Mouse (Mus musculus) stomach, embryonic 15.5 days (tissue): ENCODE data around the gene Borcs7. TPM values are rescaled to one million over a fixed set of nuclear protein-coding genes. Genes with fewer than 3 reads are reported as not detected.

Experiments
- ATAC-seq: fragments of 200-750 bp; cut with Nextera tagmentation; 2 replicates; pipeline ENCODE4 v1.8.0; 2017; ENCODE audit warnings: low read depth, moderate number of reproducible peaks, moderate TSS enrichment; ENCODE audit not compliant: insufficient read depth, low FRiP score
- H3K27ac ChIP-seq: fragments of 300-500 bp; sonication (generic); 2 replicates; pipeline ENCODE4 v1.5.1; 2015; ENCODE audit warnings: mild to moderate bottlenecking, inconsistent platforms
- H3K27me3 ChIP-seq: fragments of 300-500 bp; sonication (generic); replicated peaks from 2 replicates; pipeline ENCODE4 v1.6.1; 2015; ENCODE audit warnings: inconsistent platforms
- H3K36me3 ChIP-seq: fragments of 300-500 bp; sonication (generic); 2 replicates; pipeline ENCODE4 v1.6.1; 2015; ENCODE audit warnings: inconsistent platforms
- H3K4me1 ChIP-seq: fragments of 300-500 bp; sonication (generic); 2 replicates; pipeline ENCODE4 v1.6.1; 2015; ENCODE audit warnings: inconsistent platforms
- H3K4me2 ChIP-seq: fragments of 300-500 bp; sonication (generic); 2 replicates; pipeline ENCODE4 v1.6.1; 2015; ENCODE audit warnings: mild to moderate bottlenecking, inconsistent platforms
- H3K4me3 ChIP-seq: fragments of 300-500 bp; sonication (generic); replicated peaks from 2 replicates; pipeline ENCODE4 v1.5.1; 2015; ENCODE audit warnings: inconsistent platforms
- H3K9ac ChIP-seq: fragments of 300-500 bp; sonication (generic); 2 replicates; pipeline ENCODE4 v1.6.1; 2015; ENCODE audit warnings: inconsistent platforms
- H3K9me3 ChIP-seq: fragments of 300-500 bp; sonication (generic); 2 replicates; pipeline ENCODE4 v1.6.1; 2016; ENCODE audit warnings: inconsistent platforms
- whole genome bisulfite sequencing: fragments of 180-500 bp; shearing (Covaris S2); methylation state at CpG from one replicate; pipeline ENCODE4 v1.1.7; 2015; 5-methylcytosine and 5-hydroxymethylcytosine counted together
- polyA plus RNA-seq: library from polyadenylated mRNA; unstranded; fragments of >200 nt; fragmentation: Nextera tagmentation; extraction: Ambion mirVana; gene quantifications from 2 replicates; pipeline ENCODE4 v1.2.1, GENCODE M21; 2015

The Borcs7 gene
- polyA plus RNA-seq, 1 experiment from 2014 or later = 14.9 TPM

- Histone ChIP-seq H3K9ac (no peak overlapping the region), H3K4me2 (no peak overlapping the region), H3K27ac (no peak overlapping the region), H3K27me3 (0 out of 2 replicates have a peak, but pooled peaks cover 4% of the 10 kb centered on the region), H3K4me1 (no peaks in the 10 kb centered on the region), H3K36me3 (no peaks in the 10 kb centered on the region), H3K4me3 (no peak overlapping the region), H3K9me3 (no peaks in the 10 kb centered on the region)
- WGBS = 37% methylated on average over 11 of the region's 11 CpGs
- no peak for ATAC-seq
These were observed 22.4 kb upstream of the Borcs7 start for GRCm38 (mm10) chr19:46667300-46667699.

GRCm38 (mm10) chr19:46668263-46668662 lies 21.4 kb upstream of the Borcs7 start:
- Histone ChIP-seq H3K9me3 (no peaks in the 10 kb centered on the region), H3K9ac (no peak overlapping the region), H3K4me2 (no peak overlapping the region), H3K4me1 (no peaks in the 10 kb centered on the region), H3K27me3 (0 out of 2 replicates have a peak, but pooled peaks cover 4% of the 10 kb centered on the region), H3K4me3 (no peak overlapping the region), H3K36me3 (no peaks in the 10 kb centered on the region), H3K27ac (no peak overlapping the region)
- peak; percentile 19; the same call in 1 of the 2 replicates for ATAC-seq
- WGBS = 76% methylated on average over 10 of the region's 10 CpGs

- Histone ChIP-seq H3K27me3 (0 out of 2 replicates have a peak, but pooled peaks cover 4% of the 10 kb centered on the region), H3K9me3 (no peaks in the 10 kb centered on the region), H3K4me3 (no peak overlapping the region), H3K9ac (no peak overlapping the region), H3K4me2 (no peak overlapping the region), H3K4me1 (no peaks in the 10 kb centered on the region), H3K27ac (no peak overlapping the region), H3K36me3 (no peaks in the 10 kb centered on the region)
- WGBS = 70% methylated on average over 5 of the region's 5 CpGs
- no peak for ATAC-seq
These were observed 19.9 kb upstream of the Borcs7 start for GRCm38 (mm10) chr19:46669802-46670201.

- no peak overlapping the region for H3K9ac ChIP-seq
- H3K9me3 ChIP-seq = no peaks in the 10 kb centered on the region
- H3K4me2 ChIP-seq = no peak overlapping the region
- H3K4me3 ChIP-seq = no peak overlapping the region
- 24% methylated on average over 13 of the region's 13 CpGs for WGBS
- no peak for ATAC-seq
- H3K27ac ChIP-seq = no peak overlapping the region
- H3K4me1 ChIP-seq = no peaks in the 10 kb centered on the region
- no peaks in the 10 kb centered on the region for H3K36me3 ChIP-seq
- H3K27me3 ChIP-seq = 0 out of 2 replicates have a peak, but pooled peaks cover 4% of the 10 kb centered on the region
These were observed 19.0 kb upstream of the Borcs7 start for GRCm38 (mm10) chr19:46670691-46671090.

GRCm38 (mm10) chr19:46672766-46673418 lies 16.8 kb upstream of the Borcs7 start, which contains the start of gene Cyp17a1:
Gene Cyp17a1, minus strand, starts transcription at chr19:46673172.
- Histone ChIP-seq H3K4me3 (no peak within 1 kb of the TSS), H3K36me3 (no peaks in the 10 kb centered on the region), H3K9me3 (no peaks in the 10 kb centered on the region), H3K9ac (no peak within 1 kb of the TSS), H3K27me3 (0 out of 2 replicates have a peak, but pooled peaks cover 4% of the 10 kb centered on the region), H3K27ac (no peak within 1 kb of the TSS), H3K4me1 (no peaks in the 10 kb centered on the region), H3K4me2 (no peak within 1 kb of the TSS)
- WGBS = 43% methylated on average over 5 of the region's 5 CpGs
- ATAC-seq = no peak

GRCm38 (mm10) chr19:46675641-46676040 lies 14.1 kb upstream of the Borcs7 start:
- Histone ChIP-seq H3K4me2 (no peak overlapping the region), H3K27me3 (0 out of 2 replicates have a peak, but pooled peaks cover 4% of the 10 kb centered on the region), H3K36me3 (no peaks in the 10 kb centered on the region), H3K4me3 (no peak overlapping the region), H3K9ac (no peak overlapping the region), H3K9me3 (no peaks in the 10 kb centered on the region), H3K27ac (no peak overlapping the region), H3K4me1 (no peaks in the 10 kb centered on the region)
- ATAC-seq = no peak
- 86% methylated on average over 3 of the region's 3 CpGs for WGBS

GRCm38 (mm10) chr19:46679720-46680383 lies 9.9 kb upstream of the Borcs7 start:
- peak; percentile 10; the same call in 1 of the 2 replicates for ATAC-seq
- 47% methylated on average over 12 of the region's 12 CpGs for WGBS
- H3K36me3 ChIP-seq = no peaks in the 10 kb centered on the region
- H3K9ac ChIP-seq = no peak overlapping the region
- H3K4me3 ChIP-seq = no peak overlapping the region
- H3K4me2 ChIP-seq = no peak overlapping the region
- no peak overlapping the region for H3K27ac ChIP-seq
- no peaks in the 10 kb centered on the region for H3K9me3 ChIP-seq
- H3K27me3 ChIP-seq = no peaks in the 10 kb centered on the region
- no peaks in the 10 kb centered on the region for H3K4me1 ChIP-seq

- Histone ChIP-seq H3K27me3 (no peaks in the 10 kb centered on the region), H3K4me1 (no peaks in the 10 kb centered on the region), H3K9me3 (no peaks in the 10 kb centered on the region), H3K4me3 (peak overlapping the region; percentile 91), H3K4me2 (peak overlapping the region; percentile 69), H3K27ac (no peak overlapping the region), H3K9ac (peak overlapping the region; percentile 73; the same call in 1 of the 2 replicates), H3K36me3 (no peaks in the 10 kb centered on the region)
- ATAC-seq = no peak
- 74% methylated on average over 11 of the region's 11 CpGs for WGBS
These were observed 681 bp downstream of the Borcs7 start for GRCm38 (mm10) chr19:46690387-46690786.

GRCm38 (mm10) chr19:46691078-46691477 lies 1.4 kb downstream of the Borcs7 start:
- no peaks in the 10 kb centered on the region for H3K36me3 ChIP-seq
- no peak overlapping the region for H3K4me3 ChIP-seq
- 69% methylated on average over 2 of the region's 2 CpGs for WGBS

GRCm38 (mm10) chr19:46693146-46693545 lies 3.4 kb downstream of the Borcs7 start:
- Histone ChIP-seq H3K27ac (no peak overlapping the region), H3K9me3 (no peaks in the 10 kb centered on the region), H3K9ac (no peak overlapping the region), H3K4me3 (no peak overlapping the region), H3K27me3 (no peaks in the 10 kb centered on the region), H3K4me1 (no peaks in the 10 kb centered on the region), H3K36me3 (no peaks in the 10 kb centered on the region), H3K4me2 (no peak overlapping the region)
- 87% methylated on average over 4 of the region's 4 CpGs for WGBS
- no peak for ATAC-seq

More at GRCm38 (mm10) chr19:46691078-46691477, 1.4 kb downstream of the Borcs7 start:
- no peaks in the 10 kb centered on the region for H3K27me3 ChIP-seq
- no peak overlapping the region for H3K4me2 ChIP-seq
- H3K9ac ChIP-seq = no peak overlapping the region
- H3K4me1 ChIP-seq = no peaks in the 10 kb centered on the region
- H3K9me3 ChIP-seq = no peaks in the 10 kb centered on the region
- ATAC-seq = no peak
- H3K27ac ChIP-seq = no peak overlapping the region

- no peaks in the 10 kb centered on the region for H3K36me3 ChIP-seq
- no peaks in the 10 kb centered on the region for H3K9me3 ChIP-seq
- 91% methylated on average over 8 of the region's 8 CpGs for WGBS
- H3K27me3 ChIP-seq = no peaks in the 10 kb centered on the region
- no peak overlapping the region for H3K4me2 ChIP-seq
- no peak overlapping the region for H3K9ac ChIP-seq
- no peaks in the 10 kb centered on the region for H3K4me1 ChIP-seq
- no peak overlapping the region for H3K27ac ChIP-seq
- no peak for ATAC-seq
- H3K4me3 ChIP-seq = no peak overlapping the region
These were observed 6.8 kb downstream of the Borcs7 start for GRCm38 (mm10) chr19:46696482-46696881.

- Histone ChIP-seq H3K9me3 (no peaks in the 10 kb centered on the region), H3K36me3 (no peaks in the 10 kb centered on the region), H3K4me2 (no peak overlapping the region), H3K4me1 (no peaks in the 10 kb centered on the region), H3K4me3 (no peak overlapping the region), H3K27ac (no peak overlapping the region), H3K9ac (no peak overlapping the region), H3K27me3 (no peaks in the 10 kb centered on the region)
- 90% methylated on average over 7 of the region's 7 CpGs for WGBS
- no peak for ATAC-seq
These were observed 7.2 kb downstream of the Borcs7 start for GRCm38 (mm10) chr19:46696943-46697342.
